Mouse (Mus musculus) NIH3T3 (cell line): ENCODE measurements around the gene 1700009N14Rik.

Source experiments
- DNase-seq: peaks from one replicate; pipeline ENCODE4 v3.0.0-alpha.2; 2012; ENCODE audit warnings: low read depth

1700009N14Rik gene

DNA sequence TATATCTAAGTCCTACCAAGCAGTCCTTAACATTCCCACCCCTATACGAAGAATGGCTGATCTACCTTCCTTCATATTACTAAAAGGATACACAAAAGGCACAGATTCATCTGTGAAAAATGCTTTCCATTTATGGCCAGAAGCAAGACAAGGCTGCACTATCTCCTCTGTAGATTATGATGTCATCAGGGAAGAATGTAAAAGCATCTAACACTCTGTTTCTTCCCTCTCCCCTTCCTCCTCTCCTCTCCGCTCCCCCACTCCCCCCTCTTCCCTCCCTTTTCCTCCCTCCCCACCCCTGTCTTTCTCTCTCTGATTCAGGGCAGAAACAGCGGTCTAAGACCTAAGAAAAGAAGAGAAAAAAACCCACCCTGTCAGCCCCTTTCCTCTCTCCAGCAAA, at the start of gene 1700009N14Rik:
1700009N14Rik (plus strand) TSS at position 227 of the 400 bp plus-strand sequence.
- no peak for DNase-seq

DNA sequence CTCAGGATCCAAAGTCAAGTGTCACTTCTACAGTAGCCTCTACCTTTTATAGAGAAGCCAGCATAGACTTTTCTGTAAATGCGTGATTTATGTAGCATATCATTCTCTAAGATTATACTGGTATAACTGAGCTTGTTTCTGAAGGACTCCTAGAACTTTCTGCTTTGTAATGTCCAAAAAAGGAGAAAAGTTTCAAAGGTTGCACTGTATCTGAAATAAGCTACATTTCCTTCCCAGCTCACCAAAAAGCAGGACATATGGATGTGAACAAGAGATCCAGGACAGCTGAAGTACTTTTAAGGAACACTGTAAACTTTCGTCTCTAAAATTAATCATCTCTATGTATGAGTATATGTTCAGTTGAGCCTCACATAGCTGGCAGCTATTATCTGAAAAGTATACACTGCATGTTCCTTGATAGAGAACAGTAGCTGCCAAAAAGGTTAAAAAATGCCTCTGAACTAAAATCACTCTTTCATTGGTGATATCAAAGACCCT, 12.2 kb upstream of the 1700009N14Rik start:
- no peak for DNase-seq

GRCm38 (mm10) chr4:39474291-39474690, 24.2 kb downstream of the 1700009N14Rik start:
- no peak for DNase-seq

DNA sequence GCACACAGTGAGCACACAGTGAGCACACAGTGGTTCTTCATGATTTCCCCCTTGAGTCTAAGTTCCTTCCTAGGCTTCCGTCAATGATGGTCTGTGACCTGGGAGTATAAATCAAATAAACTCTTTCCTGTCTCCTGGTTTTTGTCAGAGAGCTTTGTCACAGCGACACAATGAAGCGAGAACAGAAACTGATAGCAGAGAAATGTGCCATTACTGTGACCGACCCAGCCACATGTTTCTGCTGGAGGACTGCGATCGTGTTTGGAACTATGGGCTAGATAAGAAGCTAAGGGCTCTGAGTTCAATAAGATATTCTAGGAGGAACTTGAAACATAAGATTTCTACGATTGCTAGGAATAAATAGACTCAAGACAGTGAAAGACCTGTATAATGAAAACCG, 36.3 kb downstream of the 1700009N14Rik start:
- DNase-seq, result no peak

GRCm38 (mm10) chr4:39493596-39493995, 43.5 kb downstream of the 1700009N14Rik start:
- DNase-seq, result no peak

DNA sequence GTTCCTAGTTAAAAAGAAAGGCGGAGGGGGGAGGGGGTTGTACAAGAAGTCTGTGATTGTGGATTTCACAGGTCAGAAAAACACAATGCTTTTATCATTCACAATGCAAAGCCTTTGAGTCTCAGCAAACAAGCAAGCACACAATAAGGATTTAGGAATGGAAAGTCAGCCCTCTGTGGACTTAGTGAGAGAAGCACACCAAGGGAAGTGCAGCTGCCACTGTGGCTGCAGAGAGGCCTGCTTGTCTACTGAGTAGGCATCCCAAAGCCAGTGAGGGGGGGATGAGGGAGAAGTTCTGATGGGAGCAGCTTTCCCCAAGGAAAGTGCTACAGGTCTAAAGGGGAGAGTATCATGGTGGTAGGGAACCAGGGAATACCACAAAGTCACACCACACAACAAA, 45.8 kb downstream of the 1700009N14Rik start:
- no peak for DNase-seq
